Mouse (Mus musculus) CH12F3 (cell line): Measurements from ENCODE around the gene Gm21977.
"Not testable (repeated sequence)": the region's sequence is repeated elsewhere in the genome, so short reads cannot be mapped to it uniquely, and the experiment has no call there.

Experiments
- in situ Hi-C: fragments of 300-500 bp; cut with MboI; formaldehyde crosslinking; loops from 2 replicates; pipeline ENCODE4 v1.14.3; 2020; ENCODE audit warnings: low sequenced_read_pairs

The Gm21977 gene

GRCm38 (mm10) chr14:42853377-42853776, at the start of gene Gm21977:
Gene Gm21977, minus strand, starts transcription at chr14:42853477.
- in situ Hi-C loops, result not testable (repeated sequence)
